Mouse (Mus musculus) stomach, adult 2 months (tissue): ENCODE data around the gene Dtx2. TPM values are rescaled to one million over a fixed set of nuclear protein-coding genes. Genes with fewer than 3 reads are reported as not detected.

Source experiments
- polyA plus RNA-seq: library from polyadenylated mRNA; depleted of rRNA; stranded (reverse); fragments of >200 nt; gene quantifications from 2 replicates; pipeline ENCODE4 v1.2.3, GENCODE M21; 2012; rRNA removed

Gene Dtx2
- 10.3 and 14.2 TPM in 2 replicates for polyA plus RNA-seq

GRCm38 (mm10) chr5:135994725-135995687 is at the start of gene Dtx2:
Dtx2 (plus strand) TSS chr5:135994800.

GRCm38 (mm10) chr5:135974365-135974764 is 20.2 kb upstream of the Dtx2 start, which contains the start of gene Ssc4d:
Ssc4d (minus strand) TSS chr5:135974531.

GRCm38 (mm10) chr5:135979904-135980303 is 14.7 kb upstream of the Dtx2 start, which contains the start of gene Zp3:
Zp3 (plus strand) TSS chr5:135980099.

GRCm38 (mm10) chr5:136038258-136039214 is 43.9 kb downstream of the Dtx2 start, which contains the start of gene Upk3b:
Upk3b (plus strand) TSS chr5:136038496.

GRCm38 (mm10) chr5:136054301-136055077 is 59.9 kb downstream of the Dtx2 start, which contains the start of gene Upk3bl:
Upk3bl (plus strand) TSS chr5:136054492.

Other genes starting within 250 kb of the Dtx2 start
- 0.04 TPM in 1 of 2 replicates, not detected in the other for gene Styxl1, start 216.4 kb upstream of the Dtx2 start, polyA plus RNA-seq
- 416 and 600 TPM in 2 replicates for gene Mdh2, start 216.3 kb upstream of the Dtx2 start, polyA plus RNA-seq
- 0.34 and 0.60 TPM in 2 replicates for gene Srrm3, start 187.9 kb upstream of the Dtx2 start, polyA plus RNA-seq
- 879 and 2,002 TPM in 2 replicates for gene Hspb1, start 106.9 kb upstream of the Dtx2 start, polyA plus RNA-seq
- 34.2 and 36.6 TPM in 2 replicates for gene Ywhag, start 60.2 kb upstream of the Dtx2 start, polyA plus RNA-seq
- 3.3 and 4.2 TPM in 2 replicates for gene Ssc4d, start 20.3 kb upstream of the Dtx2 start, polyA plus RNA-seq
- gene Zp3, start 14.7 kb upstream of the Dtx2 start, polyA plus RNA-seq = not detected in 2 replicates
- 3.1 and 5.7 TPM in 2 replicates for gene Upk3b, start 43.7 kb downstream of the Dtx2 start, polyA plus RNA-seq
- 0.33 and 1.4 TPM in 2 replicates for gene Upk3bl, start 59.7 kb downstream of the Dtx2 start, polyA plus RNA-seq
- 12.7 and 14.4 TPM in 2 replicates for gene Rasa4, start 89.1 kb downstream of the Dtx2 start, polyA plus RNA-seq
- 20.7 and 23.2 TPM in 2 replicates for gene Polr2j, start 121.8 kb downstream of the Dtx2 start, polyA plus RNA-seq
- 10.4 and 13.1 TPM in 2 replicates for gene Lrwd1, start 141.3 kb downstream of the Dtx2 start, polyA plus RNA-seq
- gene Alkbh4, start 141.3 kb downstream of the Dtx2 start, polyA plus RNA-seq = 8.6 and 11.6 TPM in 2 replicates
- gene Orai2, start 175.9 kb downstream of the Dtx2 start, polyA plus RNA-seq = 26.6 and 28.5 TPM in 2 replicates
- 1.5 and 1.6 TPM in 2 replicates for gene Prkrip1, start 204.2 kb downstream of the Dtx2 start, polyA plus RNA-seq